Mouse (Mus musculus): ENCODE measurements around the gene Lancl1. TPM values are rescaled to one million over a fixed set of nuclear protein-coding genes. Genes with fewer than 3 reads are reported as not detected.

Gene Lancl1
- polyA plus RNA-seq, 1 experiment: 24.3 TPM

- no peak for TF ChIP-seq GATA1 (IDR thresholded peaks at IDR 0.05; ENCODE audit: low read length)
Measured at GRCm38 (mm10) chr1:67026927-67027511, 11.7 kb downstream of the Lancl1 start.

DNA sequence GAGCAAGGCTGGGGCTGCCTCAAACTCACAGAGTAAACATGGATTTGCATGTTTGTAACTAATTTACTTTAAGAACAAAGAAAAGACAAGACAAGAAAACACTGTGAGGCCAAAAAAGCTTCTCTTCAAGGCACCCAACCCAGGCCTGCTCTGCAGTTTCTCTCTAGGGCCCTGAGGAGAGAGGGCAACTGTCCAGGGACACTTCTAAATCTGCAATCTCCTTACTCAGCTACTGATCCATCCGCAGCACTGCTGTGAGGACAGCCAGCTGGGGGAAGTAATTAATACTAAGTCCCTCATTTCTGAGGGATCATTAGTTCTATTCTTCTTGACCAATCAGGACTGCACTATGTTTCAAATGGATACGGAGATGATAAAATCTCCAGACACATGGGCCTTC is 12.5 kb downstream of the Lancl1 start:
- TF ChIP-seq GATA1 (IDR thresholded peaks at IDR 0.05; ENCODE audit: low read length): no peak

DNA sequence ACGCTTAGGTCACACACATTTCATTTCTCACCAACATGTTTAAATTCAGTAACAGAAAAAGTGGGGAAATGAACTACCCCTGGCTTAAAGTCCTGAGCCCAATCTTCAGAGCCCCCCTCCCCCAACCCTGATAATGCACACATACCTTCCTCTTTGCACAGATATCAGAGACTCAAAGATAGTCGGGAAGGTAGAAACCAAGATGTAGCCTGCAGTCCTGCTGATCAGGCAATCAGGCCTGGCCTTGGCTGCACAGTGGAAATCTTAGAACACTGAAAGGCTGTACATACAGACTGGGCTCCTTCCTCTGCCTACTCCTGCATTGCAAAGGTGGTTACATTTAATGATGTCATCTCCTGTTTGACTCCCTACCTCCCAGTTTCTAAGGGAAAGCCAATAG is 15.9 kb downstream of the Lancl1 start:
- TF ChIP-seq GATA1 (IDR thresholded peaks at IDR 0.05; ENCODE audit: low read length): peak; percentile 88

DNA sequence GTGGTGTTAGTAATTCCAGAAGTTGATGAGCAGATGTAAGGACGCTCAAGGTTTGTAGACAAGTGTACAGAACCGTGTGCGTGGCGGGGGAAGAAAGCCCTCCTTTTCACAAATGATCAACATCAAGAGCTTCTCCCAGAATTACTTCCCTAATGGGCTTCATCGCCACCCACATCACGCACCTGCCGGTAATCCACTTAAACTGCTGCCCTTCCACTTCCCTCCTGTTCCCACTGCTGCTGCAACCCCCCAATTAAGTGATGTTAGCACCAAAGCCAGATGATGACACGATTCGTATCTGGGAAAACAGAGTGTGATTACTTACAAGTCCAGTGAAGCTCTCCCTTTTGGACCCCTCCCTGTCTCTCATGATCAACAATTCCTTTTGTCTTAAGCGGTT is 16.6 kb downstream of the Lancl1 start:
- no peak for TF ChIP-seq GATA1 (IDR thresholded peaks at IDR 0.05; ENCODE audit: low read length)

DNA sequence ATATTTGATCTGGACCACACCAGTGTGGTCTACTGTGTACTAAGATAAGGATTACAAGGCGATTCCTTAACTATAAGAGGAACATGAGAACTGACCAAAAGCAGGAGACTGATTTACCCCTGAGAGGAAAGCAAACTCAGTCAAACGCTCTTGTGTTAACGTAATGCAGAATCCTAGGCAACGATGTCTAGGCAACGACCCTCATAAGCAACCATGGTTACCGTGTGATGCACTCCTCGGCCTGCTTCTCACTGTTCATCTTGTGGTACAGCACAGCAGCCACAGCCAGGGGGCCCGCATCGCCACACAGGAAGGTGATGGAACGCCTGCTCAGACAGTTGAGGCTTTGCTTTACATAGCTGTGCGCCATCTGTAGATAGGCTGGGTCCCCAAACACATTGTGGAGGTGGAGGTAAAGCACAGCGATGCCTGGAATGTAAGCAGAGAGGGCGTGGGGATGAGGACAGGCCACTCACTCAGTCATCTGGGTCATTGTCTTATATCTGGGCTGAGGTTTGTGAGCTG is 18.0 kb downstream of the Lancl1 start:
- TF ChIP-seq GATA1 (IDR thresholded peaks at IDR 0.05; ENCODE audit: low read length): no peak

- TF ChIP-seq GATA1 (IDR thresholded peaks at IDR 0.05; ENCODE audit: low read length): no peak
Measured at GRCm38 (mm10) chr1:67017101-67017870, 21.4 kb downstream of the Lancl1 start.

GRCm38 (mm10) chr1:67014205-67014604 is 24.5 kb downstream of the Lancl1 start:
- TF ChIP-seq GATA1 (IDR thresholded peaks at IDR 0.05; ENCODE audit: low read length): no peak

DNA sequence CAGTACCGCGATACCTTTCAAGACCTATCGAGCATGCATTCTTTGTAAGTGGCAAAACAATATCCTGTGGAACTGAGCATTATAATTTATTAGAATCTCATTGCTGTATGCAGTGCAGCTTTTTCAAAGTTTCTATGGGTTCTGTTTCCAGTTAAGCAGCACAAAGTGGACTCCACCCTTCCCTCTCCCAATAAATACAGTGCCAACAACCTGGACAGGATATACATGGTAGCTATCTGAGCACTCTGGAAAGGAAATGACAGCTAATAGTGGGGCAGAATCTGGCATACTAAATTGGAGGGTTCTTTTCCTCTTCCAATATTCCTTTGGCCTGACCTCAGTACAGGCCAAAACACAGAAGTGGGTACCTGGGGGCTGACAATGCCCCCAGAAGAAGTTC is 28.2 kb downstream of the Lancl1 start:
- TF ChIP-seq GATA1 (IDR thresholded peaks at IDR 0.05; ENCODE audit: low read length): no peak

- TF ChIP-seq GATA1 (IDR thresholded peaks at IDR 0.05; ENCODE audit: low read length): no peak
Measured at GRCm38 (mm10) chr1:67003699-67004098, 35.0 kb downstream of the Lancl1 start.

DNA sequence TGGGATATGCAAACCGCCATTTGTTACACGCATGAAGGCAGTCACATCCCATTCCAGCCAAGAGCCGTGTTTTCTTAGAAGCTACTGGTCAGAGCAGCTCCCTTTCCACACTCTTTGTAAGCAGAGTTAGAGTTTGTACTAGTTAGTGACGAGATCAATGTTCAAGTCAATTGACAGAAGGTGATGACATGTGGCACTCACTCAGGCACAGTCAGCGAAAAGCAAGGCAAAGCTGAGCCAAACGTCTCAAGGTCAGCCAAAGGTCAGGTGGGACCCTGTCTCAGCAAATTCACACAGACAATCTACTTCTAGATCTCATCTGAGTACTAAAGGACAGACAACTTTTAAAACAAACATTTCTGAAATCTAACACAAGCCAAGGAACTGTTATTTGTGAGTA is 36.4 kb downstream of the Lancl1 start:
- TF ChIP-seq GATA1 (IDR thresholded peaks at IDR 0.05; ENCODE audit: low read length): no peak

- TF ChIP-seq GATA1 (IDR thresholded peaks at IDR 0.05; ENCODE audit: low read length): no peak
Measured at GRCm38 (mm10) chr1:67001367-67001766, 37.3 kb downstream of the Lancl1 start.

GRCm38 (mm10) chr1:67000484-67000883 is 38.2 kb downstream of the Lancl1 start:
- TF ChIP-seq GATA1 (IDR thresholded peaks at IDR 0.05; ENCODE audit: low read length): no peak

DNA sequence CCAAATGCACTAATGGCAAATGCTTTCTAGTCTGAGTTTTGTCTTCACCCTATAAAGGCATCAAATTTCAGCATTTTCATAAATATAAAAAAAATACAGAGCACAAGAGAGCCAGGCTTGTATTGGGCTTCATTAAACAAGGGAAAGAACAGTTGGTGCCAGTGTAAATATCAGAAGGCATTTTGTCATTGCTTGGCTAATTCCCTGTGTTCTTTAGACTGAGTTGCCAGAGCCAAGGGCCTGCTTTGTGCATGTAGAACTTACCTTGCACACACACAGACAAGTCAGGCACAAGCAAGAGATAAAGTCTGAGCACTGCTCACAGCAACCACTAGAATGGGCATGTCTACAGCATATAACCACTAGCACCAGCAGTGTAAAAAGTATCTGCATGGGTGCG is 40.1 kb downstream of the Lancl1 start:
- no peak for TF ChIP-seq GATA1 (IDR thresholded peaks at IDR 0.05; ENCODE audit: low read length)

DNA sequence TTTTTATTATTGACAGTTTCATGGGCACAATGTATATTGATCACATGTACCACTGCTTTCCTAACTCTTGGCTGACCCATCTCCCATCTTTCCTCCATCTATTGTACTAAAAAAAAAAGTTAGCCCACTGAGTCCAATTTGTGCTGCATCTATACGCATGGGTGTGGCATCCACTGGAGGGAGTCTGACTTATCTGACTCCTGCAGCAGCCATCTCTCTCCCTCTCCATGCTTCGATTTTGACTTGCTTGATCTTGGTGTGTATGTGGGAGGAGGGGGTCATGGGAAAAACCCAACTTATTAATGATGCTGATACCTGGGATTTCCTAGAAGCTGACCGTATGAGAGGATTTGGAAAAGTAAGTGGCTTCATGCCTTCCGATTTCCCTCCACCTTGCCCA is 40.5 kb downstream of the Lancl1 start:
- TF ChIP-seq GATA1 (IDR thresholded peaks at IDR 0.05; ENCODE audit: low read length): no peak

DNA sequence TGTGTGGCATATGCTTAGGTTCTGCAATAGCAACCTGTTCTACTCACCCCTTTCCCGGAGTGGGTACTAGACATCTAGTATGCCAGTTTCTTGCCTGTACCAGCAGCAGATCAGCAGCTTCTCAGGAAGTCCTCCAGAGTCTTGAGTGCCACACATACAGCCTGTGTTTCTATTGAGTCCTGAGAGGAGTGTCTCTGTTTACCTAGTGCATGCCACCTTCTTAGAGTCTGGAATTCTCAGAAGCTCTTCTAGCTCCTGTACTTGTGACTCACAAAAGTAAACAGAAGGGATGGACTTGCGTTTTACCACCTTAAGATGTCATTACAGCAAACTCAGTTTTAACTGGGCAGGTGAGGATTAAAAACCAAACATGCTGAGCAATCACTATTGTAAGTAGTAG is 41.9 kb downstream of the Lancl1 start:
- TF ChIP-seq GATA1 (IDR thresholded peaks at IDR 0.05; ENCODE audit: low read length): no peak

GRCm38 (mm10) chr1:66992764-66993163 is 45.9 kb downstream of the Lancl1 start:
- TF ChIP-seq GATA1 (IDR thresholded peaks at IDR 0.05; ENCODE audit: low read length): no peak
